Mouse (Mus musculus): ENCODE results near the gene 1700010I14Rik.

Gene 1700010I14Rik

DNA sequence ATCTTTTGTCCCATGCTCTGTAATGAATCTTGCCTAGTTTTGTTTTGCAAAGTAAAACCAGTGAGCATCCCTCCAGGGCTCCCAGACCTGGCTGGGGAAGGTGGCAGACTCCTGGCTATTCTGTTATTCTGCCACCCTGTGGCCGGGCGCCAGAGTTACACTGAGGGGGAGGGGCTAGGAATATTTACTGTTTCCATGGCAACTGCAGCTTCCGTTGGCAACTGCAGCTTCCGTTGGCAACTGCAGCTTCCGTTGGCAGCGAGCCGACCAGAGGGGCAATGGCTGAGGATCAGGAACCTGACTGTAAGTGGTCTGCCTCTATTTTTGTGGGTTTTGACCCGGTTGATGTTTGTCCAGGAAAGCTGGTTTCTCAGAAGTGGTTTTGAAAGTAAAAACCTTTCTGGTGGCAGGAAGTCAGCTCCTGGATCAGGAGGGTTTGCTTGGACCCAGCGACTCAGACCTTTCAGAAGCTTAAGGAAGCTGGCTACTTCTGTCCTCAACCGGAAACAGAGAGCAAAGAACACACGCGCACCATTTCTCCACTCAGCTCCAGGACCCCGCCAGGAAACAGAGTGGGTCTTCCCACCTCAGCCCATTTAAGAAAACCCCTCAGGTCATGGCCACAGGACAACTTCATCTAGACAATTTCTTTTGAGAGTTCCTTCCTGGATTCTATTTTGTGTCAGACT is at the start of gene 1700010I14Rik:
1700010I14Rik (plus strand) TSS at position 215 of the 689 bp plus-strand sequence.
- peak; percentile 87 for DNase-seq (ENCODE audit: extremely low spot score)

DNA sequence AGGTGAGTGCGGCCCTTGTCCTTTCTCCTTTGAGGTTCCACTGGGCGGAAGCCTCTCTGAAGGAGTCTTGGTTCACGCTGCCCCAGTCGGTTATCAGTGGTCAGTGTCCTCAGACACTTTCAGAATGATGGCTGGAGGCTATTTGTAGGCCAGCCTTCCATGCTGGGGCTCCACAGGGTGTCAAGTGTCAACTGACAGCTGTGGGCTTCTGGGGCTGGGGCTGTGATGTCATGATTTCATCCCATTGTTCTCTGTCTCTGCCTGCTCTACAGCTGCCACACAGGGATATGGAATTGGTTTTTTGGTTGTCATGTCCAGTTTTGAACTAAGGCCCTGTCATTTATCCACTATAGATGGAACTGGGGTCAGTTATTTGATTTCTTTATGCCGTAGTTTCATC is 36.5 kb upstream of the 1700010I14Rik start:
- no peak for DNase-seq (ENCODE audit: extremely low spot score)

DNA sequence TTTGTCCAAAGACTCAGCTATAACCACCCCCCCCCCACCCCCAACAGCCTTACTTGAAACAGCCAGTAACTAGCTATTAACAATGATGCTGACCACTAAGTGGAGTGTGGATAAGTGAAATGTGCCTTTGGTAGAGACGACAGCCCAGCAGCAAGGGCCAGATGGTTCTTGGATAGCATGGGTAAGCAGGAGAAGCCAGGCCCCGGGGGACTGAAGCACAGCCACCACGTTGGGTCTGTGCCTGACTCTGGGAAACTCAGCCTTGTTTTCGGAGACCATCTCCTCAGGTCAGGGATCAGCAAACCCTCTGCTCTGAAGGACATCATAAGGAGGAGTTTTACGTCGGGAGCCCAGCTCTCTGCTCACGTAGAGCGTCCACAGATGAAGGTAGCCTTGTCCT is 35.2 kb upstream of the 1700010I14Rik start:
- no peak for DNase-seq (ENCODE audit: extremely low spot score)

GRCm38 (mm10) chr17:8958125-8958524 is 30.0 kb upstream of the 1700010I14Rik start:
- DNase-seq (ENCODE audit: extremely low spot score): no peak

- no peak for DNase-seq (ENCODE audit: extremely low spot score)
Measured at GRCm38 (mm10) chr17:8960386-8960785, 27.7 kb upstream of the 1700010I14Rik start.

DNA sequence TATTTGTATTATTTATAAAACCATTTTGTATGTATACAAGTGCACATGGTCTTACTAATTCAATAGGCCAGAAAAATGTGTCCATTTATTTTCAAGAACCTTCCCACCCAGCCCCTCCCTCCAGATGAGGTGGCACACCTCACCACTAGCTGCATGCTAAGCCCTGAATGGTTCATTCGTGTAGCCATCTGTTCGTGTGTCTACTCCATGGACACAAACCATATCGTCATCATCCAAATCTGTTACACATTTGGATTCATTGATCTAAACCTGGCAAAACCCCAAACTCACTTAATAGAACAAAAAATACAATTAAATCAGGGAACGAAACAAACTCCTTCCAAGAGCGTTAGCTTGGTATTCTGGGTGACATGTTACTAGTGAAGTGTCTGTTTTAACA is 27.0 kb upstream of the 1700010I14Rik start:
- DNase-seq (ENCODE audit: extremely low spot score): no peak

GRCm38 (mm10) chr17:8961644-8962043 is 26.5 kb upstream of the 1700010I14Rik start:
- DNase-seq (ENCODE audit: extremely low spot score): no peak

- no peak for DNase-seq (ENCODE audit: extremely low spot score)
Measured at GRCm38 (mm10) chr17:8965177-8965576, 23.0 kb upstream of the 1700010I14Rik start.

DNA sequence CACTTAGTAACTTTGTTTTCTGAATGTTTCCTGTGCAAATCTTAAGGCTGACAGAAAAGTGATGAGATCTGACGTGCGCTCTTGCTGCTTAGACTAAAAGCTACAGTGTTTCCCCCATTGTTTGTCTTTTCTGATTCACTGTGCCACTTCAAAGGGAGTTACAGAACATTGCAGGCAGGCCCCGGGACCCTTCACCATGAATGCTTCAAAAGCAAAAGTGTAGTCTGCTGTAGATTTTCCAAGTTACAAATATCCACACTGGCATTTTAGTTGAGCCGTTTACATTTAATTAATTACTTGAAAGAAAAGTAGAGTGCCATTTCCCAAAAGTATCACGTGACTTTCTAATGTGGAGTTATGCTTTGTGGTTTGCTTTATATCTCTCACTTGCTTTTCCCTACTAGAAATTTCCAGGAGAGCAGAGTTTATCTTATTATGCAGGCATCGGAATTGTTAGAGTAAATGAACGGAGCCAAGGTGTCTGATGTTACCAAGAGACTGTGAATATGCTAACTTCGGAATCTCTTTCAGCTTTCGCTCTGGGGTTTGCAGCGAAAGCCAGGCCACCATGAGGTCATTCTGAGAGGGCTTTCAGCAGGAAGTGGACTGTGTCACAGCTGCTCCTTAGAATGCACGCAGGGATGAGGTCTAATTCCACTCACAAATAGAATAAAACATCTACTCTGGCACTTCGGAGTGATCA is 15.8 kb upstream of the 1700010I14Rik start:
- DNase-seq (ENCODE audit: extremely low spot score): peak; percentile 18

DNA sequence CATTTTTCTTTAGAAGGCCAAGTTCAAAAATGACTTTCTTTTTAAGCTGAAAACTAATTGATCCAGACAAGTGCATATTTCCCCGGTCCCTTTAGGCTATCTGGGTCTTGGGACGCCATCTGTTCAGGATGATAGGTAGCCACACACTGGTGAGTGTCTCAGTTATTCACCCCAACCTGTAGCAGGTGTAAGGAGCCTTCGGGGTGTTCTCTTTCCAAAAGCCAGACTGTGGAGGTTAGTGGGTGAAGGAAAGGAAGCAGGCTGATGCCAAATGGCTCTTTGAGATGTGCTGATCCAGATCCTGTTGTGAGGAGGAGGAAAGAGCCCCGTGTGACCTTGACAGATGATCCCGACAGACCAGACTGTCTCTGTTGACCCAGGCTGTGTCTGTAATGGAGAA is 14.8 kb upstream of the 1700010I14Rik start:
- DNase-seq (ENCODE audit: extremely low spot score): no peak

GRCm38 (mm10) chr17:8974423-8974822 is 13.7 kb upstream of the 1700010I14Rik start:
- no peak for DNase-seq (ENCODE audit: extremely low spot score)

- no peak for DNase-seq (ENCODE audit: extremely low spot score)
Measured at GRCm38 (mm10) chr17:8974823-8975397, 13.2 kb upstream of the 1700010I14Rik start.

GRCm38 (mm10) chr17:8976745-8977144 is 11.4 kb upstream of the 1700010I14Rik start:
- no peak for DNase-seq (ENCODE audit: extremely low spot score)

GRCm38 (mm10) chr17:8977271-8977670 is 10.9 kb upstream of the 1700010I14Rik start:
- DNase-seq (ENCODE audit: extremely low spot score): no peak

- no peak for DNase-seq (ENCODE audit: extremely low spot score)
Measured at GRCm38 (mm10) chr17:8983576-8983975, 4.6 kb upstream of the 1700010I14Rik start.

DNA sequence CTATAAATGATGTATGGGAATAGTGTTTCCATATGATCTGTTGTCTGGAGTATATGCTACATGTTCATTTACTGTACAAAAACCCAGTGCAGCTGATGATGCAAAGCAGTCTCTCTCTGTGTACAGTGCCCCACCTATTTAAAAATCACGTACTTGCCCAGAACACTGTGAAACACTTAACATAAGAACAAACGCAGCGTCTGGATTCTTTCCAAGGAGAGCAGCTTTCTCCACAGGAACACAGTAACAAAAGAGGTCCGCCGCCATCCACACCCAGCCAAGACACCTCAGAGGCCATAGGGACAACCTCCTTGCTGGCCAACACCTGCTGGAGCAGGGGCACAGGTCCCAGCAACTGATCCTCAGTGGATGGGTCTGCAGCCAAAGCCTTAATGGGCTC is 2.4 kb upstream of the 1700010I14Rik start:
- no peak for DNase-seq (ENCODE audit: extremely low spot score)

DNA sequence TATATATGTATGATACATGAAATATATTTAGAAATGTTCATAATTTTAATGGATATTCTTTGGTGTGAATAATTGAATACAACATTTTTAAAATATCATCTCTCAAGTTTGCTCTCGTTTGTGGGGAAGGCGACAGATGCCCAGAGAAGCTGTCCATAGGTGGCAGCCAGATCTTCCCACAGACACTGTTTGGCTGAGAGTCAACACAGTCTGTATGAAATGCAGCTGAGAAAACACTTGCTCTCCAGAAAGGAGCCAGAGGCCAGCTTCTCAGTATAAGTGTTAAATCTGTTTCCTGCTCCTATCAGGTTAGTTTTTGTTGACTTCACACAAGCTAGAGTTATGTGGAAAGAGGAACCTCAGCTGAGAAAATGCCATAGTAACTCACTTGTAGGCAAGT is 1.6 kb upstream of the 1700010I14Rik start:
- DNase-seq (ENCODE audit: extremely low spot score): no peak

DNA sequence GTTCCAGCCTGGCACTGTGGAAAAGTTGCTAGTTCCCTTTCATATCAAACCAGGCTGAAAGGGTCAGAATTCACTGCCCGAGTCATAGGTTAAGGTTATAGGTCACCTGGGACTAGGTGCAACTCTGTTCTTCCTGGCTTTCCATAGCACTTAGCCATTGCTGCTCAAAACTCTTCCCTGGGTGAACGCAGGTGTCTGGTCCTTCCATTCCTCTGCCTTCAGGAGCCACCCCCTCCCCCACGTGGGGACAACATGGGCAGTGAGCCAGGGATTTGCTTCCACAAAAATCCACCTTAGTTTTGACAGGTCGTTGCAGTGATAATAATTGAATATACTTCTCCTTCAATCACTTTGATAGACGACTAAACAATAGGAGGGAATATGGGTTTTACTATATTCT is 764 bp upstream of the 1700010I14Rik start:
- no peak for DNase-seq (ENCODE audit: extremely low spot score)

- peak; percentile 9 for DNase-seq (ENCODE audit: extremely low spot score)
Measured at GRCm38 (mm10) chr17:8991160-8991559, 3.0 kb downstream of the 1700010I14Rik start.

GRCm38 (mm10) chr17:8995344-8995743 is 7.2 kb downstream of the 1700010I14Rik start:
- no peak for DNase-seq (ENCODE audit: extremely low spot score)

GRCm38 (mm10) chr17:9002438-9002837 is 14.3 kb downstream of the 1700010I14Rik start:
- no peak for DNase-seq (ENCODE audit: extremely low spot score)

DNA sequence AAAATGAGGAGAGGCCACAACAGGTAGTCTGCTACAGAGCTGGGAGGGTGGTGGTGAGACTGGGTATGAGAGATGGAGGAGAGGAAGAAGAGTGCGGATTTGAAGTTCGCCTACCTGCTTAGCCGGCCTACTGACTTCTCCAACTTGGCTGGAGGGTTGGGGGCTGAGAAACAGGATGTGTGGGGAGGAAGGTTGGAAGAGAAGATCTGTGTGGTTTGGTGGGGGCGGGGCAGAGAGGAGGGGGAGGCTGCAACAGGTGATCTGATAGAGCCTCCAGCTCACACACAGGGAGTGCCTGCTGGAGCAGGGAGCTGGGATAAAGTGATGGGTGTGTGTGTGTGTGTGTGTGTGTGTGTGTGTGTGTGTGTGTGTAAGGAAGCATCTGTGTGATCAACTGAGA is 16.4 kb downstream of the 1700010I14Rik start:
- DNase-seq (ENCODE audit: extremely low spot score): no peak
